In genomic region chr11:103133456-103134185, GRCm38 (mm10) we compare ENCODE assay signal across 7 mouse cellular contexts. TPM values are rescaled to one million over a fixed set of nuclear protein-coding genes. Genes with fewer than 3 reads are reported as not detected.
DNase-seq lines count a peak whose midpoint lies in the region; ATAC-seq lines count a peak whose summit lies in the region.

No protein-coding gene starts in this region.

- H3K27me3 ChIP-seq in megakaryocyte, embryonic 14.5 days (replicated peaks) = no peaks in the 10 kb centered on the region
- H3K27me3 ChIP-seq in embryonic facial prominence, embryonic 10.5 days (replicated peaks; ENCODE audit: low read depth, poor library complexity, severe bottlenecking) = no peaks in the 10 kb centered on the region
- H3K27me3 ChIP-seq in hindbrain, embryonic 13.5 days = no peaks in the 10 kb centered on the region
- no peaks in the 10 kb centered on the region for H3K27me3 ChIP-seq in midbrain, embryonic 16.5 days (ENCODE audit: control insufficient read depth, insufficient read depth, low read depth, low read length)

- H3K27ac ChIP-seq in embryonic facial prominence, embryonic 10.5 days (replicated peaks) = peak overlapping the region; percentile 86
- peak overlapping the region; percentile 80 for H3K27ac ChIP-seq in hindbrain, embryonic 13.5 days
- H3K27ac ChIP-seq in midbrain, embryonic 16.5 days (ENCODE audit: low read length) = peak overlapping the region; percentile 87

- H3K36me3 ChIP-seq in megakaryocyte, embryonic 14.5 days (replicated peaks; ENCODE audit: low read length) = peaks cover 53% of the 10 kb centered on the region
- peaks cover 22% of the 10 kb centered on the region for H3K36me3 ChIP-seq in embryonic facial prominence, embryonic 10.5 days (replicated peaks)
- H3K36me3 ChIP-seq in hindbrain, embryonic 13.5 days = peaks cover 5% of the 10 kb centered on the region
- H3K36me3 ChIP-seq in midbrain, embryonic 16.5 days (ENCODE audit: control insufficient read depth, insufficient read depth, low read length) = peaks cover 2% of the 10 kb centered on the region; the same call in 1 of the 2 replicates

- H3K4me2 ChIP-seq in hindbrain, embryonic 13.5 days = peak overlapping the region; percentile 53
- peak overlapping the region; percentile 59 for H3K4me2 ChIP-seq in midbrain, embryonic 16.5 days (ENCODE audit: low read length)

- DNase-seq in embryonic facial prominence, embryonic 10.5 days (ENCODE audit: low spot score) = no peak
- no peak for DNase-seq in urinary bladder, adult 18-20 months (ENCODE audit: low spot score in 2 of 2)
- DNase-seq in adrenal gland, postnatal 36 days = no peak

- H3K9me3 ChIP-seq in megakaryocyte, embryonic 14.5 days = no peaks in the 10 kb centered on the region
- no peaks in the 10 kb centered on the region for H3K9me3 ChIP-seq in embryonic facial prominence, embryonic 10.5 days
- no peaks in the 10 kb centered on the region for H3K9me3 ChIP-seq in hindbrain, embryonic 13.5 days
- no peaks in the 10 kb centered on the region for H3K9me3 ChIP-seq in midbrain, embryonic 16.5 days (replicated peaks; ENCODE audit: control insufficient read depth, low read length, poor library complexity, severe bottlenecking)

- 54% methylated on average over 6 of the region's 6 CpGs for WGBS in embryonic facial prominence, embryonic 10.5 days
- 56% methylated on average over 6 of the region's 6 CpGs for WGBS in hindbrain, embryonic 13.5 days
- 53% methylated on average over 6 of the region's 6 CpGs for WGBS in midbrain, embryonic 16.5 days

- H3K9ac ChIP-seq in hindbrain, embryonic 13.5 days = peak overlapping the region; percentile 68
- H3K9ac ChIP-seq in midbrain, embryonic 16.5 days (ENCODE audit: low read depth, low read length) = peak overlapping the region; percentile 62

- peaks cover 85% of the 10 kb centered on the region for H3K4me1 ChIP-seq in megakaryocyte, embryonic 14.5 days
- peaks cover 41% of the 10 kb centered on the region for H3K4me1 ChIP-seq in embryonic facial prominence, embryonic 10.5 days
- H3K4me1 ChIP-seq in hindbrain, embryonic 13.5 days (replicated peaks) = peaks cover 48% of the 10 kb centered on the region
- peaks cover 37% of the 10 kb centered on the region for H3K4me1 ChIP-seq in midbrain, embryonic 16.5 days (ENCODE audit: control insufficient read depth, insufficient read depth, low read length)

- no peak for ATAC-seq in megakaryocyte, adult 5-6 weeks (ENCODE audit: poor library complexity, severe bottlenecking)
- peak; percentile 33; the same call in 1 of the 2 replicates for ATAC-seq in hindbrain, embryonic 13.5 days (ENCODE audit: low FRiP score)
- ATAC-seq in midbrain, embryonic 16.5 days = peak; percentile 19; the same call in 1 of the 2 replicates

- peak overlapping the region; percentile 92 for H3K4me3 ChIP-seq in megakaryocyte, embryonic 14.5 days (replicated peaks)
- H3K4me3 ChIP-seq in embryonic facial prominence, embryonic 10.5 days = peak overlapping the region; percentile 97
- peak overlapping the region; percentile 33 for H3K4me3 ChIP-seq in hindbrain, embryonic 13.5 days
- H3K4me3 ChIP-seq in midbrain, embryonic 16.5 days (ENCODE audit: low read depth, low read length) = peak overlapping the region; percentile 28

RNA-seq across cellular contexts. Expression of gene Hexim2, which starts 1.4 kb away (rescaled TPM):
- 73.5 and 168 TPM in 2 replicates for polyA plus RNA-seq in megakaryocyte, embryonic 14.5 days (2012; ENCODE audit: insufficient read depth, low replicate concordance)
- 0.25 and 1.8 TPM in 2 replicates for total RNA-seq in megakaryocyte, adult 5-6 weeks (2015)
- 1.0 and 2.1 TPM in 2 replicates for total RNA-seq in megakaryocyte, adult 5-6 weeks (2017)
- 8.4 and 10.9 TPM in 2 replicates for polyA plus RNA-seq in embryonic facial prominence, embryonic 10.5 days (2016; fragmentation: Nextera tagmentation; extraction: Ambion mirVana)
- polyA plus RNA-seq in hindbrain, embryonic 13.5 days (2015; fragmentation: Nextera tagmentation; extraction: Ambion mirVana) = 21.3 and 22.3 TPM in 2 replicates
- 29.9 and 37.0 TPM in 2 replicates for polyA plus RNA-seq in midbrain, embryonic 16.5 days (2015; fragmentation: Nextera tagmentation; extraction: Ambion mirVana)
- total RNA-seq in adrenal gland, postnatal 36 days (2021) = 1 to 10 TPM; 3.5 to 5.9 TPM

RNA-seq across cellular contexts. Expression of gene Hexim1, which starts 17.6 kb away (rescaled TPM):
- 24.4 and 98.1 TPM in 2 replicates for polyA plus RNA-seq in megakaryocyte, embryonic 14.5 days (2012; ENCODE audit: insufficient read depth, low replicate concordance)
- total RNA-seq in megakaryocyte, adult 5-6 weeks (2015) = 10.1 TPM in 2 replicates
- 17.0 and 24.6 TPM in 2 replicates for total RNA-seq in megakaryocyte, adult 5-6 weeks (2017)
- 2.8 and 2.9 TPM in 2 replicates for polyA plus RNA-seq in embryonic facial prominence, embryonic 10.5 days (2016; fragmentation: Nextera tagmentation; extraction: Ambion mirVana)
- polyA plus RNA-seq in hindbrain, embryonic 13.5 days (2015; fragmentation: Nextera tagmentation; extraction: Ambion mirVana) = 3.6 and 4.3 TPM in 2 replicates
- polyA plus RNA-seq in midbrain, embryonic 16.5 days (2015; fragmentation: Nextera tagmentation; extraction: Ambion mirVana) = 4.1 and 4.2 TPM in 2 replicates
- 10 to 100 TPM; 68.8 to 72.2 TPM for total RNA-seq in adrenal gland, postnatal 36 days (2021)

RNA-seq across cellular contexts. Expression of gene Acbd4, which starts 32.1 kb away (rescaled TPM):
- polyA plus RNA-seq in megakaryocyte, embryonic 14.5 days (2012; ENCODE audit: insufficient read depth, low replicate concordance) = 42.5 and 61.0 TPM in 2 replicates
- 3.2 and 6.2 TPM in 2 replicates for total RNA-seq in megakaryocyte, adult 5-6 weeks (2015)
- 9.3 and 9.4 TPM in 2 replicates for total RNA-seq in megakaryocyte, adult 5-6 weeks (2017)
- polyA plus RNA-seq in embryonic facial prominence, embryonic 10.5 days (2016; fragmentation: Nextera tagmentation; extraction: Ambion mirVana) = 6.3 and 10.1 TPM in 2 replicates
- 7.3 and 9.0 TPM in 2 replicates for polyA plus RNA-seq in hindbrain, embryonic 13.5 days (2015; fragmentation: Nextera tagmentation; extraction: Ambion mirVana)
- 11.6 and 13.0 TPM in 2 replicates for polyA plus RNA-seq in midbrain, embryonic 16.5 days (2015; fragmentation: Nextera tagmentation; extraction: Ambion mirVana)
- 100 to 1,000 TPM; 118 to 127 TPM for total RNA-seq in adrenal gland, postnatal 36 days (2021)

RNA-seq across cellular contexts. Expression of gene Plcd3, which starts 32.2 kb away (rescaled TPM):
- 0.18 TPM in 1 of 2 replicates, not detected in the other for polyA plus RNA-seq in megakaryocyte, embryonic 14.5 days (2012; ENCODE audit: insufficient read depth, low replicate concordance)
- total RNA-seq in megakaryocyte, adult 5-6 weeks (2015) = not detected in 2 replicates
- total RNA-seq in megakaryocyte, adult 5-6 weeks (2017) = not detected in 2 replicates
- 1.7 and 2.6 TPM in 2 replicates for polyA plus RNA-seq in embryonic facial prominence, embryonic 10.5 days (2016; fragmentation: Nextera tagmentation; extraction: Ambion mirVana)
- 1.5 and 1.9 TPM in 2 replicates for polyA plus RNA-seq in hindbrain, embryonic 13.5 days (2015; fragmentation: Nextera tagmentation; extraction: Ambion mirVana)
- 2.8 and 3.6 TPM in 2 replicates for polyA plus RNA-seq in midbrain, embryonic 16.5 days (2015; fragmentation: Nextera tagmentation; extraction: Ambion mirVana)
- 10 to 100 TPM; 10.1 to 11.1 TPM for total RNA-seq in adrenal gland, postnatal 36 days (2021)

RNA-seq across cellular contexts. Expression of gene Fmnl1, which starts 37.3 kb away (rescaled TPM):
- polyA plus RNA-seq in megakaryocyte, embryonic 14.5 days (2012; ENCODE audit: insufficient read depth, low replicate concordance) = 25.5 and 36.6 TPM in 2 replicates
- total RNA-seq in megakaryocyte, adult 5-6 weeks (2015) = 387 and 407 TPM in 2 replicates
- total RNA-seq in megakaryocyte, adult 5-6 weeks (2017) = 126 and 152 TPM in 2 replicates
- polyA plus RNA-seq in embryonic facial prominence, embryonic 10.5 days (2016; fragmentation: Nextera tagmentation; extraction: Ambion mirVana) = 0.49 and 0.67 TPM in 2 replicates
- 3.1 and 3.3 TPM in 2 replicates for polyA plus RNA-seq in hindbrain, embryonic 13.5 days (2015; fragmentation: Nextera tagmentation; extraction: Ambion mirVana)
- 5.7 and 6.3 TPM in 2 replicates for polyA plus RNA-seq in midbrain, embryonic 16.5 days (2015; fragmentation: Nextera tagmentation; extraction: Ambion mirVana)
- 10 to 100 TPM; 16.4 to 17.3 TPM for total RNA-seq in adrenal gland, postnatal 36 days (2021)

Comparison
In these comparisons a context has a peak if more than half of its experiments do, and no peak if none do; other contexts are left out.
1. H3K4me3 ChIP-seq: peak in every context shown above with its lines; median percentile 97 in embryonic facial prominence, embryonic 10.5 days; 92 in megakaryocyte, embryonic 14.5 days; 33 in hindbrain, embryonic 13.5 days; 28 in midbrain, embryonic 16.5 days.